Mouse (Mus musculus) CH12.LX (cell line): ENCODE results near the gene Armh1. TPM values are rescaled to one million over a fixed set of nuclear protein-coding genes. Genes with fewer than 3 reads are reported as not detected.

ENCODE experiments used
- DNase-seq: peaks from one replicate; pipeline ENCODE4 v3.0.0-alpha.2; 2013; ENCODE audit errors: extremely low read depth
- H3K27ac ChIP-seq: 2 replicates; pipeline ENCODE4 v1.5.1; 2012; ENCODE audit warnings: low read depth, mild to moderate bottlenecking, control low read depth, moderate library complexity; ENCODE audit not compliant: insufficient read depth
- H3K27me3 ChIP-seq: replicated peaks from 2 replicates; pipeline ENCODE3; 2012; ENCODE audit warnings: inconsistent platforms
- H3K36me3 ChIP-seq, 2 experiments: replicated peaks in 1 of 2; 2 replicates each; pipeline versions ENCODE3 to v1.6.1; 2012; ENCODE audit warnings: inconsistent platforms in 1 of 2, low read length in 1 of 2, mild to moderate bottlenecking in 1 of 2, mixed read lengths in 1 of 2, moderate library complexity in 1 of 2; ENCODE audit not compliant: control insufficient read depth in 1 of 2, insufficient read depth in 1 of 2
- H3K4me1 ChIP-seq, 2 experiments: 2 replicates each; pipeline ENCODE4 v1.6.1; 2012; ENCODE audit warnings: inconsistent platforms in 1 of 2, moderate library complexity in 1 of 2; ENCODE audit not compliant: insufficient read depth in 2 of 2, control insufficient read depth in 1 of 2
- H3K4me2 ChIP-seq: 2 replicates; pipeline ENCODE4 v1.6.1; 2012; ENCODE audit warnings: low read depth, mild to moderate bottlenecking, control low read depth; ENCODE audit not compliant: poor library complexity, insufficient read depth, severe bottlenecking
- H3K4me3 ChIP-seq, 3 experiments: fragments of 150-350 bp in 1 of 3; sonication (generic) in 1 of 3; replicated peaks in 1 of 3; 2 replicates each; pipeline versions ENCODE3 to v1.5.1; 2011 to 2012; ENCODE audit warnings: low read depth in 2 of 3, low read length in 2 of 3, mild to moderate bottlenecking in 2 of 3, moderate library complexity in 2 of 3, control low read depth in 1 of 3, improper control_type of control experiment in 1 of 3, inconsistent platforms in 1 of 3, mixed read lengths in 1 of 3; ENCODE audit not compliant: poor library complexity in 1 of 3
- H3K79me2 ChIP-seq: replicated peaks from 2 replicates; pipeline ENCODE4 v1.6.1; 2012; ENCODE audit warnings: mild to moderate bottlenecking, moderate library complexity; ENCODE audit not compliant: control insufficient read depth, poor library complexity, insufficient read depth, severe bottlenecking; ENCODE audit errors: extremely low read depth
- H3K9ac ChIP-seq: 2 replicates; pipeline ENCODE4 v1.6.1; 2012; ENCODE audit warnings: low read depth, mild to moderate bottlenecking, control low read depth, moderate library complexity; ENCODE audit not compliant: insufficient read depth
- H3K9me3 ChIP-seq: replicated peaks from 2 replicates; pipeline ENCODE3; 2012; ENCODE audit warnings: low read length, inconsistent platforms, mixed read lengths
- BHLHE40 ChIP-seq: IDR thresholded peaks from 2 replicates; pipeline ENCODE4 v1.6.1; 2011; ENCODE audit warnings: mild to moderate bottlenecking, low read depth, low read length, improper control_type of control experiment
- CTCF ChIP-seq, 2 experiments: IDR thresholded peaks in 1 of 2; conservative IDR thresholded peaks in 1 of 2; 2 replicates each; pipeline ENCODE4 v1.5.1; 2011 to 2012; ENCODE audit warnings: low read depth in 2 of 2, low read length in 2 of 2, improper control_type of control experiment in 1 of 2, inconsistent platforms in 1 of 2, mild to moderate bottlenecking in 1 of 2, moderate library complexity in 1 of 2
- ELF1 ChIP-seq: IDR thresholded peaks from 2 replicates; pipeline ENCODE4 v1.6.1; 2014; ENCODE audit warnings: low read depth, mild to moderate bottlenecking, inconsistent platforms, low read length, improper control_type of control experiment
- EP300 ChIP-seq: IDR thresholded peaks from 2 replicates; pipeline ENCODE4 v1.6.1; 2011; ENCODE audit warnings: low read length, improper control_type of control experiment
- GABPA ChIP-seq: IDR thresholded peaks from 2 replicates; pipeline ENCODE4 v1.6.1; 2012; ENCODE audit warnings: low read depth, low read length, improper control_type of control experiment, inconsistent platforms; ENCODE audit not compliant: insufficient replicate concordance
- IRF4 ChIP-seq: IDR thresholded peaks from 2 replicates; pipeline ENCODE4 v1.6.1; 2014; ENCODE audit warnings: low read depth, mild to moderate bottlenecking, inconsistent platforms, low read length, improper control_type of control experiment
- JUN ChIP-seq: IDR thresholded peaks from 2 replicates; pipeline ENCODE4 v1.6.1; 2011; ENCODE audit warnings: low read depth, mild to moderate bottlenecking, low read length, improper control_type of control experiment, moderate library complexity; ENCODE audit not compliant: insufficient read depth
- JUND ChIP-seq: conservative IDR thresholded peaks from 2 replicates; pipeline ENCODE4 v1.6.1; 2011; ENCODE audit warnings: low read depth, low read length, improper control_type of control experiment
- MXI1 ChIP-seq: IDR thresholded peaks from 2 replicates; pipeline ENCODE4 v1.6.1; 2011; ENCODE audit warnings: mild to moderate bottlenecking, low read depth, low read length, improper control_type of control experiment
- NRF1 ChIP-seq: IDR thresholded peaks from 2 replicates; pipeline ENCODE4 v1.6.1; 2014; ENCODE audit warnings: low read depth, mild to moderate bottlenecking, inconsistent platforms, low read length, improper control_type of control experiment, moderate library complexity
- SIN3A ChIP-seq: IDR thresholded peaks from 2 replicates; pipeline ENCODE4 v1.6.1; 2012; ENCODE audit warnings: low read length, improper control_type of control experiment, inconsistent platforms
- SMC3 ChIP-seq: IDR thresholded peaks from 2 replicates; pipeline ENCODE4 v1.6.1; 2011; ENCODE audit warnings: low read depth, low read length, improper control_type of control experiment
- TBP ChIP-seq: conservative IDR thresholded peaks from 2 replicates; pipeline ENCODE4 v1.6.1; 2011; ENCODE audit warnings: low read depth, low read length, improper control_type of control experiment
- TCF12 ChIP-seq: IDR thresholded peaks from 2 replicates; pipeline ENCODE4 v1.6.1; 2014; ENCODE audit warnings: low read depth, mild to moderate bottlenecking, inconsistent platforms, low read length, improper control_type of control experiment
- UBTF ChIP-seq: IDR thresholded peaks from 2 replicates; pipeline ENCODE4 v1.6.1; 2012; ENCODE audit warnings: low read depth, mild to moderate bottlenecking, inconsistent platforms, low read length, improper control_type of control experiment, moderate library complexity
- USF1 ChIP-seq: IDR thresholded peaks from 2 replicates; pipeline ENCODE4 v1.6.1; 2014; ENCODE audit warnings: low read depth, mild to moderate bottlenecking, inconsistent platforms, low read length, improper control_type of control experiment
- ZKSCAN1 ChIP-seq: IDR thresholded peaks from 2 replicates; pipeline ENCODE4 v1.6.1; 2012; ENCODE audit warnings: low read depth, inconsistent platforms, low read length, improper control_type of control experiment, borderline replicate concordance
- ZMIZ1 ChIP-seq: IDR thresholded peaks from 2 replicates; pipeline ENCODE4 v1.6.1; 2012; ENCODE audit warnings: low read depth, mild to moderate bottlenecking, inconsistent platforms, low read length, improper control_type of control experiment
- ZNF384 ChIP-seq: IDR thresholded peaks from 2 replicates; pipeline ENCODE4 v1.6.1; 2012; ENCODE audit warnings: low read depth, low read length, improper control_type of control experiment, inconsistent platforms
- dilution Hi-C: fragments of 300-500 bp; cut with MboI; formaldehyde crosslinking; loops from 2 replicates; pipeline ENCODE4 v1.14.3; 2020; ENCODE audit warnings: low sequenced_read_pairs; ENCODE audit not compliant: extremely low pct_unique_long_range_greater_than_20kb, extremely low pct_ligation_motif_present
- in situ Hi-C: fragments of 300-500 bp; cut with MboI; formaldehyde crosslinking; loops from 3 replicates; pipeline ENCODE4 v1.14.3; 2019; ENCODE audit warnings: low sequenced_read_pairs, low pct_ligation_motif_present, low pct_unique_long_range_greater_than_20kb, mixed read lengths
- polyA plus RNA-seq: library from polyadenylated mRNA; unstranded; fragments of >175 nt; gene quantifications from 2 replicates; pipeline ENCODE4 v1.2.1, GENCODE M21; 2012; ENCODE audit warnings: low read depth; ENCODE audit not compliant: insufficient read length
- total RNA-seq, 2 experiments: library from RNA; depleted of rRNA; stranded (reverse); fragments of 300-350 nt in 1 of 2; fragments of >200 nt in 1 of 2; gene quantifications; 2 replicates each; pipeline ENCODE4 v1.2.3; 2012 to 2014

Armh1 gene
- total and polyA plus RNA-seq, 3 experiments: not detected

GRCm38 (mm10) chr4:117254672-117255071, 2.7 kb upstream of the Armh1 start:
- no peak overlapping the region for H3K4me2 ChIP-seq
- H3K79me2 ChIP-seq: no peaks in the 10 kb centered on the region
- H3K4me1 ChIP-seq: peaks cover 5 to 43% of the 10 kb centered on the region in 2 experiments
- no peak overlapping the region for H3K4me3 ChIP-seq
- H3K9me3 ChIP-seq: no peaks in the 10 kb centered on the region
- dilution Hi-C loops (no loop called here), in situ Hi-C loops (loop anchor here (5.0 kb wide), 1 partner anchor 37 kb away; no protein-coding TSS in a partner anchor)
- no peaks in the 10 kb centered on the region for H3K36me3 ChIP-seq
- no peak overlapping the region for H3K27ac ChIP-seq
- H3K9ac ChIP-seq: no peak overlapping the region
- no peak for DNase-seq
- TF ChIP-seq BHLHE40: no peak
- no peak for TF ChIP-seq SIN3A
- no peak for TF ChIP-seq MXI1
- TF ChIP-seq EP300: no peak
- no peak for TF ChIP-seq ELF1
- no peak for TF ChIP-seq JUN
- TF ChIP-seq TCF12: no peak
- no peak for TF ChIP-seq USF1
- TF ChIP-seq TBP: no peak
- TF ChIP-seq NRF1: no peak
- no peak for TF ChIP-seq IRF4
- no peak for TF ChIP-seq SMC3
- no peak for TF ChIP-seq ZMIZ1
- no peak for TF ChIP-seq JUND
- peaks cover 5% of the 10 kb centered on the region for H3K27me3 ChIP-seq

DNA sequence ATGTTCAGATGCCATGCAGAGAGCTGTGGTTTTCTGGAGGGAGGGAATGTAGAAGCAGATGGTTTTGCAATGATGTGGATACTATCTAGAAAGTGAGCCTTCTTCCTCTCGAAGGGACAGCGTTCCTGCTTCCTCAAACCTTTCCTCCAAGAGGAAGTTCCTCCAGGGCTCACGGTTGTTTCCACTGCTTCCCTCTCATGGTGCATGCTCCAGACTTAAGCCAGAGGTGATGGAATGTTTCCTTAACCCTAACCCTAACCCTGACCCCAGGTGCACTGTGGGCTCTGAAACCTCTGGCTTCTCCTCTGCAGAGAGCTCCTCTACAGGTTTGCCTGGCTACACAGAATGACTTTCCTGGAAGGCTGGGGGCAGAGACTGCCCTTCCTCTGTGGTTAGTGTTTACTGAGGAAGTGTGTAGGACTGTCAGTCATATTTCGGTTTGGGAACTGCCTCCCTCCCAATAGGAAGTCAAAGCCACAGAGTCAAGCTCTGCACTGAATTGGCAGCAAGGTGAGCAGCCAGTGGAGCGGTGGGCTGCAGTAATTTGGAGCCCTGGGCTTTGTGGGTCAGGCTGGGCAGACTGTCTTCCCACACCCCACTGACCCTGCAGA, 2.2 kb upstream of the Armh1 start:
- Histone ChIP-seq H3K79me2 (no peaks in the 10 kb centered on the region), H3K9ac (no peak overlapping the region), H3K27me3 (peaks cover 5% of the 10 kb centered on the region), H3K36me3 (no peaks in the 10 kb centered on the region), H3K4me3 (no peak overlapping the region), H3K4me2 (no peak overlapping the region), H3K4me1 (peaks cover 5 to 39% of the 10 kb centered on the region in 2 experiments), H3K27ac (no peak overlapping the region), H3K9me3 (no peaks in the 10 kb centered on the region)
- no peak for TF ChIP-seq GABPA
- no peak for TF ChIP-seq CTCF (conservative IDR thresholded peaks at IDR 0.05 in 1 of 2, IDR thresholded peaks at IDR 0.05 in 1 of 2; ENCODE audit: low read depth in 2 of 2, low read length in 2 of 2)
- no peak for TF ChIP-seq ZNF384
- no peak for TF ChIP-seq ELF1
- TF ChIP-seq MXI1: no peak
- TF ChIP-seq ZKSCAN1: no peak
- TF ChIP-seq UBTF: no peak
- dilution Hi-C loops: no loop called here
- DNase-seq: no peak
- in situ Hi-C loops: no loop called here
